Mouse (Mus musculus) lung, adult 2 months (tissue): ENCODE results near the gene Gorab.

Source experiments
- CTCF ChIP-seq: fragments of 200-500 bp; IDR thresholded peaks from 2 replicates; pipeline ENCODE4 v1.5.1; 2011; ENCODE audit warnings: mild to moderate bottlenecking, low read length, control low read depth; ENCODE audit not compliant: insufficient read depth
- POLR2A ChIP-seq: fragments of 200-500 bp; IDR thresholded peaks from 2 replicates; pipeline ENCODE4 v1.6.1; 2011; ENCODE audit warnings: low read depth, mild to moderate bottlenecking, control low read depth, low read length, borderline replicate concordance; ENCODE audit errors: extremely low read depth

DNA sequence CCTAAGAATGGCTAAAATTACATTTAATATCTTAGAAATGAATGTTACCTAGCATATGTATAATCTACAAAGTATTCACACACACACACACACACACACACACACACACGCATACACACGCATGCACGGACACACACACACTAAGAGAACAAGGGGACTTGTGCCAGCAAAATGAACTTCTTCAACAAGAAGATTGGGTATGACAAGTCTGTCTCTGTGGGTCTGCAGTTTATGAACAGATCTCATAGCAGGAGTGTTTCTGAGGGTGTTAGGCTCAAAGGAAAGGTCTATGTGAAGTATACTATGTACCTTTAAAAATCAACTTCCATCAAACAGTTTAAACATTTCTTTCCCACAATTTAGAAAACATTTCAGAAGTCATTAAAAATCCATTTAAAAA, 43.9 kb downstream of the Gorab start:
- TF ChIP-seq POLR2A (no peak), CTCF (no peak)
